Mouse (Mus musculus) embryonic facial prominence, embryonic 11.5 days (tissue): ENCODE measurements at regions not wholly inside any gene's neighbourhood (a gene's known extent, or its start where the extent isn't known, plus 50 kb on each side); places are given as distances from the start of the nearest gene placed in this dataset.

ENCODE experiments used
- ATAC-seq: fragments of 200-750 bp; cut with Nextera tagmentation; replicated peaks from 2 replicates; pipeline ENCODE4 v1.8.0; 2017; ENCODE audit warnings: low read depth; ENCODE audit not compliant: insufficient number of reproducible peaks, low FRiP score, low TSS enrichment
- DNase-seq: peaks from one replicate; pipeline ENCODE4 v3.0.0-alpha.2; 2015; ENCODE audit warnings: low spot score
- H3K27ac ChIP-seq: fragments of 300-500 bp; sonication (generic); replicated peaks from 2 replicates; pipeline ENCODE4 v1.5.1; 2014; ENCODE audit warnings: mild to moderate bottlenecking, low read depth, low read length, control low read depth
- H3K27me3 ChIP-seq: fragments of 300-500 bp; sonication (generic); 2 replicates; pipeline ENCODE4 v1.6.1; 2014; ENCODE audit warnings: mild to moderate bottlenecking, low read length, moderate library complexity, mixed read lengths; ENCODE audit not compliant: control insufficient read depth, insufficient read depth
- H3K36me3 ChIP-seq: fragments of 300-500 bp; sonication (generic); replicated peaks from 2 replicates; pipeline ENCODE4 v1.6.1; 2014; ENCODE audit warnings: low read depth, mild to moderate bottlenecking, low read length, moderate library complexity, mixed read lengths; ENCODE audit not compliant: control insufficient read depth, insufficient read depth
- H3K4me1 ChIP-seq: fragments of 300-500 bp; sonication (generic); 2 replicates; pipeline ENCODE4 v1.6.1; 2014; ENCODE audit warnings: low read length, mixed read lengths; ENCODE audit not compliant: control insufficient read depth, insufficient read depth
- H3K4me2 ChIP-seq: fragments of 300-500 bp; sonication (generic); 2 replicates; pipeline ENCODE4 v1.6.1; 2014; ENCODE audit warnings: low read depth, mild to moderate bottlenecking, control low read depth, low read length, moderate library complexity
- H3K4me3 ChIP-seq: fragments of 300-500 bp; sonication (generic); 2 replicates; pipeline ENCODE4 v1.5.1; 2014; ENCODE audit warnings: low read depth, low read length, control low read depth
- H3K9ac ChIP-seq: fragments of 300-500 bp; sonication (generic); replicated peaks from 2 replicates; pipeline ENCODE4 v1.6.1; 2014; ENCODE audit warnings: mild to moderate bottlenecking, control low read depth, low read length
- H3K9me3 ChIP-seq: fragments of 300-500 bp; sonication (generic); replicated peaks from 2 replicates; pipeline ENCODE4 v1.6.1; 2016; ENCODE audit warnings: mild to moderate bottlenecking, low read length, inconsistent platforms, mixed read lengths; ENCODE audit not compliant: control insufficient read depth
- WGBS: fragments of 180-500 bp; shearing (Covaris S2); extraction: QIAGEN DNeasy Blood & Tissue Kit; methylation state at CpG from one replicate; pipeline ENCODE4 v1.1.7; 2014; 5-methylcytosine and 5-hydroxymethylcytosine counted together

DNA sequence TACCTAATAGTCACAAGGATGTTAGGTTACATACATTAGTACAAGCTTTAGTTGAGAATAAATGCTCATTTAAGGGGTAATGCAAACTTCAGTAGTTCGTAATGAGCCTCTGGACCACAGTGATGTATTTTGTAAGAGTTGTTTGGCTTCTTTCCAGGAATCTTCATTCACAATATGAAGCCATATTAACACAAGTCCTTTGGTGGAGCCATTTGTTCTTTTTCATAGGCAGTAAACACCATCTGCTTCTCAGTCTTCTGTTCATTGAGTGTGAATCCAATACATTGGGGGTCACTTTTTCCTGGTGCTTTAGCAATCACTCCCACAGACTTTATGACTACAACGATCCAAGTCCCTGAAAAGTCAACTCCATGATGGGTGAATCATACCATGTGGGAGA, 446.1 kb upstream of the Slc8a1 start:
- Histone ChIP-seq H3K4me2 (no peak overlapping the region), H3K9ac (no peak overlapping the region), H3K9me3 (no peaks in the 10 kb centered on the region), H3K4me3 (no peak overlapping the region), H3K4me1 (no peaks in the 10 kb centered on the region), H3K36me3 (no peaks in the 10 kb centered on the region), H3K27me3 (no peaks in the 10 kb centered on the region), H3K27ac (no peak overlapping the region)
- 85% methylated on average over 2 of the region's 2 CpGs for WGBS
- DNase-seq = no peak
- ATAC-seq = no peak

DNA sequence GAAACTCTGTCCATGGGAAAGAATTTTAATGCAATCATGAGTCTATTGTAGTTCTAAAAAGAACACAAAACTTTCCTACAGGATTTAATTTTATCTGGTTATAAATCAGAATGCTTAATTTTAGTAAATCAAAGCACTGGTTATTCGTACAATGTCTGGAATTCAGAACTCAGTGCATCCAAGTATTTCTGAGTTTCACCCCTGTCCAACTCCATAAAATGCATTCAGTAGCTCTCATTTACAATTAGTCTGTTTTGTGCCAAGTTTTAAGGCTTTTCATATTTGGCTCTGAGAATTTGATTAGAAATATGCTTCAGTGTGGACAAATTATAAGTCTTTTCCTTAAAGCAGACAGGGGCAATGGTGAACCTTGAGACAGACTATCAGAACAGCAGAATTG, 433.0 kb upstream of the Slc8a1 start:
- Histone ChIP-seq H3K4me3 (no peak overlapping the region), H3K27me3 (no peaks in the 10 kb centered on the region), H3K9me3 (no peaks in the 10 kb centered on the region), H3K36me3 (no peaks in the 10 kb centered on the region), H3K27ac (no peak overlapping the region), H3K9ac (no peak overlapping the region), H3K4me1 (no peaks in the 10 kb centered on the region), H3K4me2 (no peak overlapping the region)
- no peak for ATAC-seq
- 86% methylated on average over 1 of the region's 1 CpGs for WGBS
- no peak for DNase-seq

DNA sequence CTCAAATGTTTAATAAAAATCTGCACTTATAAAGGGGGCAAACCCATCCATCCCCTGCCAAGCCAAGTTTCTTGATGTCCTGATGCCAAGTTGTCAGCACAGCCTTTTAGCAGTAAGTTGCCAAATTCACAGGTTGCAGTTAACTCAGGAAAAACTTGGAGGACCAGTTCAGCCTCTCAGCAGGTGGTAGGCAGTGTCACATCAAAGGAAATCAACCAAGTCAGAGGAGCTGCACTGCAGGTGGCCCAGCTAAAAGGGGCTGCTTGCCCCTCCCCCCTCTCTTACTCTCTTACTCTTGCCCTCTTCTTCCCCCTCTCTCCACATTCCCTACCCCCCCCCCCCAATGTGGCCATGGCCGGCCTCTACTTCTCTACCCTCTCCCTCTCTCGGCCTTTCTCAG, 415.3 kb upstream of the Slc8a1 start:
- Histone ChIP-seq H3K9me3 (no peaks in the 10 kb centered on the region), H3K4me2 (no peak overlapping the region), H3K27ac (no peak overlapping the region), H3K4me3 (no peak overlapping the region), H3K4me1 (no peaks in the 10 kb centered on the region), H3K36me3 (no peaks in the 10 kb centered on the region), H3K9ac (no peak overlapping the region), H3K27me3 (no peaks in the 10 kb centered on the region)
- WGBS = 55% methylated on average over 2 of the region's 2 CpGs
- ATAC-seq (no peak), DNase-seq (no peak)

DNA sequence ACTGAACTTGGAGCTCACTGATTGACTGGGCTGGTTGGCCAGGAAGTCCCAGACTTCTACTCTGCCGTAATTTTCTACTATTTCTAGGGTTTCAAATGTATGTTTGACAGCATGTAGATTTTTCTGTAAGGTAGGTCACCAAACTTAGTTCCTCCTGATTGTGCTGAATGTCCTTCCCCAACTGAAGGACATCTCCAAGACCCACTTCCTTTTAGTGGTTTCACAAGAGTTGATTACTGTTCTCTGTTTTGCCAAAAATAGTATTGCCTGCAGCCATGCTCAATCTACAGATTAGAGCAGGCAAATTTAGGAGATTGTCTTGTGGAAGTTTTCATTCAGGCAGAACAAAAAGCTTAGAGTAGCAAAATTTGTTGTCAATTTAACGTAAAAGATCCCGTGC, 396.7 kb upstream of the Slc8a1 start:
- Histone ChIP-seq H3K27me3 (no peaks in the 10 kb centered on the region), H3K4me1 (no peaks in the 10 kb centered on the region), H3K9ac (no peak overlapping the region), H3K9me3 (no peaks in the 10 kb centered on the region), H3K4me3 (no peak overlapping the region), H3K4me2 (no peak overlapping the region), H3K36me3 (no peaks in the 10 kb centered on the region), H3K27ac (no peak overlapping the region)
- 92% methylated on average over 3 of the region's 3 CpGs for whole genome bisulfite sequencing
- no peak for DNase-seq
- ATAC-seq = no peak

DNA sequence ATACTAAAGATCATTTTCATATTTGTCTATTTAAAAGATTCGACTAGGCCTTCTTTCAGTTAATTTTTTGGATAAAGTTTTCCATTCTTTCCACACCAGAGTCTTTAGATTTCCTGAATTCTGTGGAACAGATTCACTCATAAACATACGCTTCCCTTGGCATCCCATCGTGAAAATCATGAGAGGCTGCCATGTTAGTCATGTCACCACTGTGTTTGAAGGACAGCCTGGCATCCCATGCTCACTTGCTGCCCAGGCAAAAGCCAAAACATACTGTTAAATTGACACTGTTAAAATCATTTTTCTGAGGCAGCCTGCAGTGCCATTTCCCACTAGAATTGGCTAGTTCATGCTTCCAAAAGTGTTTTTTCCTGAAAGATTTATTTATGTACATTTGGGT, 394.8 kb upstream of the Slc8a1 start:
- DNase-seq (no peak), ATAC-seq (no peak)
- Histone ChIP-seq H3K27ac (no peak overlapping the region), H3K9me3 (no peaks in the 10 kb centered on the region), H3K27me3 (no peaks in the 10 kb centered on the region), H3K36me3 (no peaks in the 10 kb centered on the region), H3K4me2 (no peak overlapping the region), H3K9ac (no peak overlapping the region), H3K4me3 (no peak overlapping the region), H3K4me1 (no peaks in the 10 kb centered on the region)
- WGBS = 87% methylated on average over 3 of the region's 3 CpGs

DNA sequence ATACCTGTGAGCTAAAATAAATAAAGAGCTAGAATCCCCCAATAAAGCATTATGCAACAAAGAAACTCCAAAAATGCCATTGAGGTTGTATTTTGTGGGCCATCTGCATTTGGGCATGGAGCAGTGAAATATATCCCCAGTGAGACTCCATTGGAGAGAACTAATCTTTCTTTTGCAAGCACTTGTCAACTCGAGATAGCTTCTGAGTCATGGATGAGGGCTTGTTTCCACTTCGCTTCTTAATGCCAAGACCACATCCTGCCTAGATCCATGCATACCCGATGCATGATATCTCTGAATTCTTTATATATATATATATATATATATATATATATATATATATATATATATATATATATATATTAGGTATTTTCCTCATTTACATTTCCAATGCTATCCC, 349.0 kb upstream of the Slc8a1 start:
- H3K4me2 ChIP-seq = no peak overlapping the region
- no peaks in the 10 kb centered on the region for H3K36me3 ChIP-seq
- ATAC-seq = no peak
- no peak for DNase-seq
- WGBS = 90% methylated on average over 3 of the region's 3 CpGs
- H3K4me3 ChIP-seq = no peak overlapping the region
- H3K27me3 ChIP-seq = no peaks in the 10 kb centered on the region
- no peak overlapping the region for H3K9ac ChIP-seq
- H3K9me3 ChIP-seq = no peaks in the 10 kb centered on the region
- no peaks in the 10 kb centered on the region for H3K4me1 ChIP-seq
- H3K27ac ChIP-seq = no peak overlapping the region

DNA sequence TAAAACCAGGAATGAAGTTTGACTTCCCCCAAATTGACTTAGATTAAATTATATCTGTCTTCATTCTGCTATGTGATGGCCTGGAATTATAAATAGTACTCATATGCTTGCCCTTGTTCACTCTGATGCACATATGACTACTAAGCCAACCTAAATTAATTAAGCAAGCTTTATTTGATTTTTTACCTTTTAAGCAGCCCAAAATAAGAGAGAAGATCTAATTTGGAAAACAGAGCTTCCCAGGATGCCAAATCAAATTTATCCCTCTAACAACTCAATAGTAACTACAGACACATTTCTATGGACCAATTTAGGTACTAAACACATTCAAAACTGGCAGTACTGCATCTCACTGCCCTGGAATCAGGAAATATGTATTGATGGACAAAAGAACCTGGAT, 342.1 kb upstream of the Slc8a1 start:
- Histone ChIP-seq H3K27ac (no peak overlapping the region), H3K36me3 (no peaks in the 10 kb centered on the region), H3K4me3 (no peak overlapping the region), H3K27me3 (no peaks in the 10 kb centered on the region), H3K4me1 (no peaks in the 10 kb centered on the region), H3K9ac (no peak overlapping the region), H3K4me2 (no peak overlapping the region), H3K9me3 (no peaks in the 10 kb centered on the region)
- DNase-seq = no peak
- no peak for ATAC-seq
